Mouse (Mus musculus): Measurements from ENCODE around the gene Klb. TPM values are rescaled to one million over a fixed set of nuclear protein-coding genes. Genes with fewer than 3 reads are reported as not detected.

Klb gene
- polyA plus RNA-seq, 1 experiment from 2014 or later, result not detected

- H3K36me3 ChIP-seq, result peaks cover 86% of the 10 kb centered on the region
These were observed 72.7 kb downstream of the Klb start for GRCm38 (mm10) chr5:65420822-65421221.

GRCm38 (mm10) chr5:65422803-65423202, 74.7 kb downstream of the Klb start:
- Histone ChIP-seq H3K9ac (no peak overlapping the region), H3K27ac (replicated peaks) (no peak overlapping the region), H3K4me2 (replicated peaks) (no peak overlapping the region), H3K36me3 (peaks cover 84% of the 10 kb centered on the region), H3K4me1 (no peaks in the 10 kb centered on the region), H3K9me3 (replicated peaks) (no peaks in the 10 kb centered on the region), H3K27me3 (no peaks in the 10 kb centered on the region), H3K4me3 (replicated peaks) (no peak overlapping the region)
- 91% methylated on average over 8 of the region's 8 CpGs for WGBS
- ATAC-seq (ENCODE audit: insufficient number of reproducible peaks, low FRiP score, low TSS enrichment, low read depth), result no peak

More at GRCm38 (mm10) chr5:65420822-65421221, 72.7 kb downstream of the Klb start:
- H3K4me2 ChIP-seq (replicated peaks), result no peak overlapping the region
- ATAC-seq (ENCODE audit: insufficient number of reproducible peaks, low FRiP score, low TSS enrichment, low read depth), result no peak
- no peaks in the 10 kb centered on the region for H3K27me3 ChIP-seq
- no peaks in the 10 kb centered on the region for H3K9me3 ChIP-seq (replicated peaks)
- H3K4me3 ChIP-seq (replicated peaks), result no peak overlapping the region
- no peak overlapping the region for H3K9ac ChIP-seq
- 75% methylated on average over 6 of the region's 6 CpGs for whole genome bisulfite sequencing
- H3K27ac ChIP-seq (replicated peaks), result no peak overlapping the region
- H3K4me1 ChIP-seq, result peaks cover 7% of the 10 kb centered on the region

GRCm38 (mm10) chr5:65424215-65424614, 76.1 kb downstream of the Klb start:
- Histone ChIP-seq H3K4me1 (no peaks in the 10 kb centered on the region), H3K9me3 (replicated peaks) (no peaks in the 10 kb centered on the region), H3K4me3 (replicated peaks) (no peak overlapping the region), H3K9ac (no peak overlapping the region), H3K27ac (replicated peaks) (no peak overlapping the region), H3K27me3 (no peaks in the 10 kb centered on the region), H3K36me3 (peaks cover 72% of the 10 kb centered on the region), H3K4me2 (replicated peaks) (no peak overlapping the region)
- WGBS, result 89% methylated on average over 6 of the region's 6 CpGs
- no peak for ATAC-seq (ENCODE audit: insufficient number of reproducible peaks, low FRiP score, low TSS enrichment, low read depth)

GRCm38 (mm10) chr5:65425251-65425650, 77.1 kb downstream of the Klb start:
- WGBS, result 89% methylated on average over 5 of the region's 5 CpGs
- no peaks in the 10 kb centered on the region for H3K4me1 ChIP-seq

GRCm38 (mm10) chr5:65428321-65428720, 80.2 kb downstream of the Klb start:
- Histone ChIP-seq H3K9me3 (replicated peaks) (no peaks in the 10 kb centered on the region), H3K9ac (no peak overlapping the region), H3K36me3 (peaks cover 39% of the 10 kb centered on the region), H3K27me3 (no peaks in the 10 kb centered on the region), H3K27ac (replicated peaks) (no peak overlapping the region), H3K4me1 (no peaks in the 10 kb centered on the region; the same call in 1 of the 2 replicates), H3K4me2 (replicated peaks) (no peak overlapping the region), H3K4me3 (replicated peaks) (no peak overlapping the region)
- WGBS, result 34% methylated on average over 4 of the region's 4 CpGs
- ATAC-seq (ENCODE audit: insufficient number of reproducible peaks, low FRiP score, low TSS enrichment, low read depth), result no peak

More at GRCm38 (mm10) chr5:65425251-65425650, 77.1 kb downstream of the Klb start:
- H3K27me3 ChIP-seq, result no peaks in the 10 kb centered on the region
- peaks cover 67% of the 10 kb centered on the region for H3K36me3 ChIP-seq
- H3K4me3 ChIP-seq (replicated peaks), result no peak overlapping the region
- no peak for ATAC-seq (ENCODE audit: insufficient number of reproducible peaks, low FRiP score, low TSS enrichment, low read depth)
- no peaks in the 10 kb centered on the region for H3K9me3 ChIP-seq (replicated peaks)
- no peak overlapping the region for H3K4me2 ChIP-seq (replicated peaks)
- H3K27ac ChIP-seq (replicated peaks), result no peak overlapping the region
- no peak overlapping the region for H3K9ac ChIP-seq

GRCm38 (mm10) chr5:65429441-65429840, 81.3 kb downstream of the Klb start:
- Histone ChIP-seq H3K4me2 (replicated peaks) (no peak overlapping the region), H3K36me3 (peaks cover 28% of the 10 kb centered on the region), H3K27ac (replicated peaks) (no peak overlapping the region), H3K9ac (no peak overlapping the region), H3K4me1 (peaks cover 6% of the 10 kb centered on the region), H3K4me3 (replicated peaks) (no peak overlapping the region), H3K9me3 (replicated peaks) (no peaks in the 10 kb centered on the region), H3K27me3 (no peaks in the 10 kb centered on the region)
- WGBS, result 84% methylated on average over 5 of the region's 5 CpGs
- ATAC-seq (ENCODE audit: insufficient number of reproducible peaks, low FRiP score, low TSS enrichment, low read depth), result no peak

Other genes starting within 250 kb of the Klb start
- gene Klhl5, start 240.8 kb upstream of the Klb start, polyA plus RNA-seq (2015; fragmentation: Nextera tagmentation; extraction: Ambion mirVana), result 20.2 and 22.6 TPM in 2 replicates
- gene Wdr19, start 148.6 kb upstream of the Klb start, polyA plus RNA-seq (2015; fragmentation: Nextera tagmentation; extraction: Ambion mirVana), result 9.8 and 12.6 TPM in 2 replicates
- gene Rfc1, start 12.6 kb upstream of the Klb start, polyA plus RNA-seq (2015; fragmentation: Nextera tagmentation; extraction: Ambion mirVana), result 83.4 and 84.9 TPM in 2 replicates
- gene Rpl9, start 43.1 kb downstream of the Klb start, polyA plus RNA-seq (2015; fragmentation: Nextera tagmentation; extraction: Ambion mirVana), result 1,081 and 1,085 TPM in 2 replicates
- gene Lias, start 43.2 kb downstream of the Klb start, polyA plus RNA-seq (2015; fragmentation: Nextera tagmentation; extraction: Ambion mirVana), result 63.3 and 63.5 TPM in 2 replicates
- 117 and 125 TPM in 2 replicates for gene Ugdh, start 87.6 kb downstream of the Klb start, polyA plus RNA-seq (2015; fragmentation: Nextera tagmentation; extraction: Ambion mirVana)
- gene Gm43552, start 144.5 kb downstream of the Klb start, polyA plus RNA-seq (2015; fragmentation: Nextera tagmentation; extraction: Ambion mirVana), result 1.4 TPM in 1 of 2 replicates, not detected in the other
- 142 and 154 TPM in 2 replicates for gene Smim14, start 188.9 kb downstream of the Klb start, polyA plus RNA-seq (2015; fragmentation: Nextera tagmentation; extraction: Ambion mirVana)
- 172 and 181 TPM in 2 replicates for gene Ube2k, start 188.9 kb downstream of the Klb start, polyA plus RNA-seq (2015; fragmentation: Nextera tagmentation; extraction: Ambion mirVana)

All from embryonic facial prominence, embryonic 15.5 days (tissue).